Mouse (Mus musculus): ENCODE results near the gene Stard9.

Stard9 gene

GRCm38 (mm10) chr2:120729775-120730585 is 101.1 kb downstream of the Stard9 start:
- DNase-seq (ENCODE audit: low spot score in 2 of 2), result no peak

- peak; percentile 15 to 26 for DNase-seq (ENCODE audit: low spot score in 2 of 2)
Measured at GRCm38 (mm10) chr2:120730639-120731166, 101.8 kb downstream of the Stard9 start.

GRCm38 (mm10) chr2:120731167-120731862 is 102.4 kb downstream of the Stard9 start:
- DNase-seq (ENCODE audit: low spot score in 2 of 2), result peak; percentile 85 to 89

- no peak for DNase-seq (ENCODE audit: low spot score in 2 of 2)
Measured at GRCm38 (mm10) chr2:120731877-120732530, 103.1 kb downstream of the Stard9 start.

GRCm38 (mm10) chr2:120745496-120745895 is 116.6 kb downstream of the Stard9 start:
- DNase-seq (ENCODE audit: low spot score in 2 of 2), result no peak

DNA sequence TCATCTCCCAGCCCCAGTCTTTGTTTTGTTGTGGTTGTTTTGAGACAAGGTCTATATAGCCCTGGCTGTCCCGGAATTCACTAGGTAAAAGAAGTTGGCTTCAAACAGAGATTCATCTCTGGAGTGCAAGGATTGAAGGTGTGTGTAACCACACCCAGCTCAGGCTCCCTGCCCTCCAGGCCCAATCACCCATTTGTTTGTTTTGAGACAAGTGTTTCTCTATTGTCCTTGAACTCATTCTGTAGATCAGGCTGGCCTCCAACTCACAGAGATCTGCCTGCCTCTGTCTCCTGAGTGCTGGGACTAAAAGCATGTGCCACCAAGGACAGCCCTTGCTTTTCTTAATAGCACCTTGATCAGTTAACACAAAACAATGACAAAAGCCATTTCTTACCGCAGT is 119.1 kb downstream of the Stard9 start:
- DNase-seq (ENCODE audit: low spot score in 2 of 2), result no peak

DNA sequence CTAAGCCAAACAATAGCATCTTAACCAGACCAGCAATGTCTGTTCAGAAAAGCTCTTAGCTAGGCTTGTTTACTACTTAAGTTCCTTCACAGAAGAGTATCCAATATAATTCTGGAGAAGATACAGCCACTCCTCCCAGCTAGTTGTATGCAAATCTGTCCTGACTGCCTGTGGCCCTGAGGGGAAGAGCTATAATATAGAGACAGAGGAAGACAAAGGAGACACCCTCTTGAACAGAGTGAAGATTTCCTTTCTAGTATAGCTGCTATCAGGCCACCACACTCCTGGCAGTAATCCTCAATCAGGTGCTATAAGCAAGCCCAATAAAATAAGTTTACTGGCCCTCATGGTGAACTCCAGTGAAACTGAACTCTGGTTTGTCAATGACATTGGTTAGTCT is 133.0 kb downstream of the Stard9 start:
- DNase-seq (ENCODE audit: low spot score in 2 of 2), result no peak

DNA sequence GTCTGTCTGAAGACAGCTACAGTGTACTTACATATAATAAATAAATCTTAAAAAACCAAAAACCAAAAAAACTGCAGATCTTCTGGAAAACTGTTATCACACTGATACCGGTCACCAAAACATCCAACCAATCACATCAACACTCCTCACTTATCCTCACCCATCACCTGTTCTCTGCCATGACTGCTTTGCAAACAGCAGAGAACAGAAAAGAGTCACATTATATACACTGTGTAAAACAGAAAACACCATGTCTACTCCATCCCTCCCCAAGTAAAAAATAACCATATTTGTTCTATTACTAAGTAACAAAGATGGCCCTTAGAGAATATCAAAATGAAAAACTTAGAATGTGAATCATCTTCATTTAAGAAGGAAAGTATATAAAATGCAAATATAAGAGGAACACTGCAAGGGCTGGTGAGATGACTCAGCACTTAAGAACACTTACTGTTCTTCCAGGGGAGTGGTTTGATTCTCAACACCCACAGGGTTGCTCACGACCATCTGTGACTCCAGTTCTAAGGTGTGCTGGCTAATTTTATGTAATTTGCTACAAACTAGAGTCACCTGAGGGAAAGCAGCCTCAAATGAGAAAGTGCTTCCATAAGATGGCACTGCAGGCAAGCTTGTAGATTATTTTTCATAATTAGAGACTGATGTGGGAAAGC is 141.5 kb downstream of the Stard9 start:
- DNase-seq (ENCODE audit: low spot score in 2 of 2), result no peak

All from natural killer cell, adult 2 months (primary cell).